Mouse (Mus musculus) naive thymus-derived CD4-positive, alpha-beta T cell, adult 5 months (primary cell): ENCODE data around the gene Gm2431. TPM values are rescaled to one million over a fixed set of nuclear protein-coding genes. Genes with fewer than 3 reads are reported as not detected.

Source experiments
- polyA plus RNA-seq: library from polyadenylated mRNA; unstranded; fragments of 100-300 nt; shearing (Covaris generic); gene quantifications from one replicate; pipeline ENCODE4 v1.2.1, GENCODE M21; 2017

Gm2431 gene
- polyA plus RNA-seq = not detected

DNA sequence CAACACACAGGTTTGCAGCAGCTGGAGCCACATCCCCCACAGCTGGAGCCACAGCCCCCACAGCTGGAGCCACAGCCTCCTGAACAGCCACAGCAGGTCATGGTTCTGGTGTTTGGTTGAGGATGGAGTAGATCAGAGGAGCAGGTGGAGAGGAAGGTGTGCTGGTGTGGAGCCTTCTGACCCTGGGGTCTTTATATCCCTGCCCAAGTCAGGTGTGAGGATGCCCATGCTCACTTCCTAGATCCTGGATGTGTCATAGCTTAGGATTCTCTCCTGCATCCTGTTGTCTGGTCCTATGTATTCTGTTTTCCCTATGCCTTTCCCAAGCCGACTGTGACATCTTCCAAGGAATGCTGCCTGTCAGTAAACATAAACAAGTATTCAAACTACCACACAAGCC lies at the start of gene Gm2431:
Gene Gm2431, minus strand, starts transcription at position 101 of the 400 bp plus-strand sequence.

DNA sequence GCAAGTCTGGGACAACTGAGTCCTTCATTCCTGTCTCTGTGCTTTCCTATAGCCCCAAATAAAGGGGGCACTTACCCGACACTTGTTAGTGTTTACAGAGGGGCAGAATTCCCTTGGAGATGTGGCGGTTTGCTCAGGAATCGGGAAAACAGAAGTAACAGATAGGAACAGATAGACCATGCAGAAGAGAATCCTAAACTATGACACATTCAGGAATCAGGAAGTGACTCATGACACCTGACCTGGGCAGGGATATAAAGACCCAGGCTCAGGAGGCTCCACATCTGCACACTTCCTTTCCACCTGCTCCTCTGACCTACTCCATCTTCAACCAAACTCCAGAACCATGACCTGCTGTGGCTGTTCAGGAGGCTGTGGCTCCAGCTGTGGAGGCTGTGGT lies 45.1 kb upstream of the Gm2431 start, which contains the start of gene Krtap5-4:
Gene Krtap5-4, plus strand, starts transcription at position 301 of the 400 bp plus-strand sequence.

DNA sequence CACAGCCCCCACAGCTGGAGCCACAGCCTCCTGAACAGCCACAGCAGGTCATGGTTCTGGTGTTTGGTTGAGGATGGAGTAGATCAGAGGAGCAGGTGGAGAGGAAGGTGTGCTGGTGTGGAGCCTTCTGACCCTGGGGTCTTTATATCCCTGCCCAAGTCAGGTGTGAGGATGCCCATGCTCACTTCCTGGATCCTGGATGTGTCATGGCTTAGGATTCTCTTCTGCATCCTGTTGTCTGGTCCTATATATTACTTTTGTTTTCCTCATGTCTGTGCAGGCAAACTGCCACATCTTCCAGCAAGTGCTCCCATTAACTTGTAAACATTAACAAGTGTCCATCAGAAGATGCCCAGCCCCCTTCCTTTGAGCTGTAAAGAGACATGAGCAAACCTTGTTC lies 38.9 kb upstream of the Gm2431 start, which contains the start of gene Krtap5-1:
Gene Krtap5-1, minus strand, starts transcription at position 101 of the 400 bp plus-strand sequence.

GRCm38 (mm10) chr7:142274263-142274662 lies 16.1 kb upstream of the Gm2431 start, which contains the start of gene Gm4559:
Gm4559 (minus strand) TSS chr7:142274363.

DNA sequence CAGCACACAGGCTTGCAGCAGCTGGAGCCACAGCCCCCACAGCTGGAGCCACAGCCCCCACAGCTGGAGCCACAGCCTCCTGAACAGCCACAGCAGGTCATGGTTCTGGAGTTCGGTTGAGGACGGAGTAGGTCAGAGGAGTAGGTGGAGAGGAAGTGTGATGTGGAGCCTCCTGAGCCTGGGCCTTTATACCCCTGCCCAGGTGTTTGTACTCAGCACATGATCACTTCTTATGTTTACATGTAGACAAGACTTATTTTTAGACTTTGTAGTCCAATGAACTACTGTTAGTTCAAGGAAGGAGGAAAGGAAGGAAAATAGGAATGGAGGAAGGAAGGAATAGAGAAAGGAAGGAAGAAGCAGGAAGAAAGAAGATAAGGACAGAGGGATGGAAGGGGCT lies 17.2 kb downstream of the Gm2431 start, which contains the start of gene Gm40460:
Gene Gm40460, minus strand, starts transcription at position 101 of the 400 bp plus-strand sequence.

GRCm38 (mm10) chr7:142229871-142230270 lies 28.3 kb downstream of the Gm2431 start, which contains the start of gene Krtap5-5:
Krtap5-5 (minus strand) TSS chr7:142229971.

DNA sequence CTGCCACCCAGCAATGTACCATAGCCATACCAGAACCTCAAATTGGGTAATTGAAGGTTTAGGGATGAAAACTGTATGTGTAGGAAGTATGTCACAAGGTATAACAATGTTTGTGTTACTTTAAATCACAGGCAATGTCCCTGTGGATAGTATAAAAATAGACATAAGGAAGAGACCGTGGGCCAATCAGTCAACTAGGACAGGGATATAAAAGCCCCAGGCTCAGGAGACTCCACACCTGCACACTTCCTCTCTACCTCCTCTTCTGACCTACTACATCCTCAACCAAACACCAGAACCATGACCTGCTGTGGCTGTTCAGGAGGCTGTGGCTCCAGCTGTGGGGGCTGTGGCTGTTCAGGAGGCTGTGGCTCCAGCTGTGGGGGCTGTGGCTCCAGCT lies 46.6 kb downstream of the Gm2431 start, which contains the start of gene Gm7579:
Gene Gm7579, plus strand, starts transcription at position 301 of the 400 bp plus-strand sequence.

Other genes starting within 250 kb of the Gm2431 start
- gene Mob2, start 197.3 kb downstream of the Gm2431 start, polyA plus RNA-seq = 154 TPM
- gene Dusp8, start 162.5 kb downstream of the Gm2431 start, polyA plus RNA-seq = 5.1 TPM
- gene Gm45618, start 137.6 kb downstream of the Gm2431 start, polyA plus RNA-seq = not detected
- not detected for gene Gm39115, start 122.3 kb downstream of the Gm2431 start, polyA plus RNA-seq
- gene Gm45337, start 113.7 kb downstream of the Gm2431 start, polyA plus RNA-seq = not detected
- not detected for gene Gm29735, start 101.2 kb downstream of the Gm2431 start, polyA plus RNA-seq
- not detected for gene Gm4553, start 92.6 kb downstream of the Gm2431 start, polyA plus RNA-seq
- not detected for gene Krtap5-2, start 82.3 kb downstream of the Gm2431 start, polyA plus RNA-seq
- gene Gm10153, start 68.0 kb downstream of the Gm2431 start, polyA plus RNA-seq = not detected
- not detected for gene Krtap5-3, start 57.0 kb downstream of the Gm2431 start, polyA plus RNA-seq
- gene Gm7579, start 46.5 kb downstream of the Gm2431 start, polyA plus RNA-seq = not detected
- not detected for gene Krtap5-5, start 28.4 kb downstream of the Gm2431 start, polyA plus RNA-seq
- not detected for gene Gm40460, start 17.3 kb downstream of the Gm2431 start, polyA plus RNA-seq
- gene Gm4559, start 16.0 kb upstream of the Gm2431 start, polyA plus RNA-seq = not detected
- gene Krtap5-1, start 38.8 kb upstream of the Gm2431 start, polyA plus RNA-seq = not detected
- gene Krtap5-4, start 45.2 kb upstream of the Gm2431 start, polyA plus RNA-seq = not detected
- 3.5 TPM for gene Ifitm10, start 115.4 kb upstream of the Gm2431 start, polyA plus RNA-seq
- 4.7 TPM for gene Gm49369, start 124.3 kb upstream of the Gm2431 start, polyA plus RNA-seq
- gene Ctsd, start 129.7 kb upstream of the Gm2431 start, polyA plus RNA-seq = 251 TPM
- gene Syt8, start 176.5 kb upstream of the Gm2431 start, polyA plus RNA-seq = not detected
- gene Tnni2, start 183.5 kb upstream of the Gm2431 start, polyA plus RNA-seq = not detected
- gene Lsp1, start 202.5 kb upstream of the Gm2431 start, polyA plus RNA-seq = 554 TPM
- gene Tnnt3, start 240.5 kb upstream of the Gm2431 start, polyA plus RNA-seq = 2.3 TPM